Mouse (Mus musculus): ENCODE results near the gene Sftpd. TPM values are rescaled to one million over a fixed set of nuclear protein-coding genes. Genes with fewer than 3 reads are reported as not detected.

Gene Sftpd
- not detected for total RNA-seq (2021)

GRCm38 (mm10) chr14:41185059-41185821 is at the start of gene Sftpd:
Gene Sftpd (minus strand): TSS chr14:41185149.
- intact Hi-C loops (cut with DNase I): no loop called here
- DNase-seq: no peak

- intact Hi-C loops (cut with DNase I): no loop called here
- peak; percentile 15 to 25 for DNase-seq
Measured at GRCm38 (mm10) chr14:41198037-41198730, 13.2 kb upstream of the Sftpd start.

DNA sequence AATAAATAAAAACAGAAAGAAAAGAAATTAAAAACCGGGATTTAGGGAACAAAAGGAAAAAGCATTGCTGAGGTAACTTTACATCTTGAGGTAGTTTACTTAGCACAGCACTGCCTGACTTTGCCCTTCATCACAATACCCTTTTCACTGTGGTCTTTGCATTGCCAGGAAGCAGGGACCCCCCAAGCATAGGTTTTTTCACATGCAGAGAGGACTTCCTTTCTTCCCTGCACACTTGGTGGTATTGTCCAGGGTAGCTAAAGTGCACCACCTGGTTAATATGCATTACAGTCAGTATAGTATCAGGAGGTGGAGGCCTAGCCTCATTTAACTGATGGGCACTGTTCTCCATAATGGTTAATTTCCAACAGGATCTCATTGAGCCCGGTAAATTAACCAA is 4.5 kb upstream of the Sftpd start:
- DNase-seq: no peak
- intact Hi-C loops (cut with DNase I): no loop called here

DNA sequence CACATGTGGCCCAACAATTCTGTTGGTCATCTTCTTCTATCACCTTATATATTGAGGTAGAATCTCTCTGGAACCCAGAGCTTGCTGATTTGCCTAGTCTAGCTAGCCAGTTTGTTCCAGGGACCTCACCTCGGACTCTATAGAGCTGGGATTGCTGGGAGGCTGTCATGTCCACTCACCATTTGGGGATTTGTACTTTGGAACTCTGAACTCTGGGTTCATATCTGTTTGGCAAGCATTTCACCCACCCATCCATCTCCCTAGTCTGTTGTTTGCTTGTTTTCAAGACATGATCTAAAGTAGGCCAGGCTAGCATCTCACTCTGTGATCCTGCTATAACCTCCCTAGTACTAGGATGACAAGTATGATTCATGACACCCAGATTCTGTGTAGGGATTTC is 10.1 kb downstream of the Sftpd start:
- intact Hi-C loops (cut with DNase I): no loop called here
- DNase-seq: no peak

- intact Hi-C loops (cut with DNase I): no loop called here
- DNase-seq: no peak
Measured at GRCm38 (mm10) chr14:41170514-41170913, 14.4 kb downstream of the Sftpd start.

GRCm38 (mm10) chr14:41168567-41168966 is 16.4 kb downstream of the Sftpd start:
- intact Hi-C loops (cut with DNase I): no loop called here
- no peak for DNase-seq

DNA sequence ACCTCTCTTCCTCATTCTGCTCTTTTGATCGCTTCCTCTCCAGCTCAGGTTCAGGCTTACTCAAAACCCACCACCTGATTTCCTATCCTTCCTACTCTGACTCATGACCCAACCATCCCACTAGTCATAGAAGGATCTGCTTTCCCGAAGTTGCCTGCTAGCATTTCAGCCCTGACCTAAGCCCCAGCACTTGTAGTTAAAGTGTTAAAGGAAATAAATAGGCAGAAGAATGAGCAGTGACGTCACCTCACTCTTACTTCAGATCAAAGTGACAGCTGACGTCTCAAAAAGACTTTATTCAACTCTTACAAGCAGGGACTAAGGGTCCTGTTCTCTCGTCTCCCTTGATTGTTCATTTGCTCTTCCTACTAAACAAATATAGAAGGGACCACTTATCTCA is 17.7 kb downstream of the Sftpd start:
- intact Hi-C loops (cut with DNase I): no loop called here

DNA sequence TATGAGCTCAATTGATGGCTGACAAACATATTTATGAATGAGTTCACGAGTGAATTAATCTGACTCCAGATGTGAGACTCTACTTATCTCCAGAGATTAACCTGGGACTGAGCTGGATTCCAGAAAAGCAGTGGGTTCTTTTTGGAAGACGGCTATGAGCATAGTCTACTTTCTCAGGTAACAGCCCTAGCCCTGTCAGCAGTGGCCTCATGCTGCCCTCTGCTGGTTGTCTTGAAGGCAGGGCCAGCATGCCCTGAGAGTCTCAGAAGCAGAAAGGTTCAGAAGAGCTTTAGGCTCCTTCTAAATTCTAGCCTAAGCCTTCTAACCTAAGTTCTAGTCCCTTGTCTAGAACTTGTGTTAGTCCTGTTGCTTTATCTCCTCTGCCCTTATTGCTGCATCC is 22.3 kb downstream of the Sftpd start:
- intact Hi-C loops (cut with DNase I): loop anchor here (1.0 kb wide), 3 partner anchors 34 to 72 kb away; no protein-coding TSS in a partner anchor
- DNase-seq: peak; percentile 42 to 64

More for the DNA sequence above, 17.7 kb downstream of the Sftpd start:
- no peak for DNase-seq

GRCm38 (mm10) chr14:41160743-41161142 is 24.2 kb downstream of the Sftpd start:
- DNase-seq: no peak
- intact Hi-C loops (cut with DNase I): no loop called here

DNA sequence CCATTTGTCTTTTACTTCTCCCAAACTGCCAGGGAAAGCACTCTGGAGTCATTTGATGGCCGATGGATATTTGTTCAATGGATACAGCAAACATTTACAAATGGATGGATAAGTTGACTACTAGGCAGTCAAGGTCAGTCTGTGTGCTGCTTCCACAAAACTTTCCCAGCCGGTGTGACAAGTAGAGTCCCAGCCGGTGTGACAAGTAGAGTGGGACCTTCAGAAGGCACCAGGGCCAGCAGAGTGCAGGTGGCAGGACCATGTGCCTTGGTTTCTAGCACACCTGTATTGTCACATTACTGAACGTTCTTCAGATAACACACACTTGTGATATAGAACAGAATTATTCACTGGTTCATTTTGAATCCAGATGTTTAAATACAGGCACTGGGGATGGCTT is 24.9 kb downstream of the Sftpd start:
- intact Hi-C loops (cut with DNase I): no loop called here
- DNase-seq: no peak

GRCm38 (mm10) chr14:41151220-41151898 is 33.6 kb downstream of the Sftpd start, which contains the start of gene Mbl1:
Gene Mbl1 (plus strand): TSS chr14:41151458.
- DNase-seq: no peak
- intact Hi-C loops (cut with DNase I): no loop called here

DNA sequence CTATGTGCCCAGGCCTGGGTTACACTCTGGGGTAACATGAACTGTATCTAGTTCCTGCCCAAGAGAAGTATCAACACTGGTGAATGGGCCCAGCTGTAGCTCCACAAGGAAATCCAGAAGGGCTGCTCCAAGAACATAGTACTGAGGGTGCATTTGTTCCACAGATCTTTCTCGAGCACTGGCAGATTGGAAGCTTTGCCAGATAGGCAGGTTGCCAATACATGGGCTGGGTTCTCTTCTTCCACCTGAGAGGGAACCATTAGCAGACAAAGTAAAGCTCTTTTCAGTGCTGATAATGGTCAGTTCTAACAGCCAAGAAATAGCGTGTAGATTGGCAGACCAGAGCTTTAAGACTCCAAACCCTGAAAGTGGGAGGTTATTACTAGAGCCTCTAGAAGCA is 37.6 kb downstream of the Sftpd start:
- intact Hi-C loops (cut with DNase I): no loop called here
- no peak for DNase-seq

GRCm38 (mm10) chr14:41146922-41147321 is 38.0 kb downstream of the Sftpd start:
- intact Hi-C loops (cut with DNase I): no loop called here
- DNase-seq: no peak

GRCm38 (mm10) chr14:41146035-41146434 is 38.9 kb downstream of the Sftpd start:
- no peak for DNase-seq
- intact Hi-C loops (cut with DNase I): no loop called here

DNA sequence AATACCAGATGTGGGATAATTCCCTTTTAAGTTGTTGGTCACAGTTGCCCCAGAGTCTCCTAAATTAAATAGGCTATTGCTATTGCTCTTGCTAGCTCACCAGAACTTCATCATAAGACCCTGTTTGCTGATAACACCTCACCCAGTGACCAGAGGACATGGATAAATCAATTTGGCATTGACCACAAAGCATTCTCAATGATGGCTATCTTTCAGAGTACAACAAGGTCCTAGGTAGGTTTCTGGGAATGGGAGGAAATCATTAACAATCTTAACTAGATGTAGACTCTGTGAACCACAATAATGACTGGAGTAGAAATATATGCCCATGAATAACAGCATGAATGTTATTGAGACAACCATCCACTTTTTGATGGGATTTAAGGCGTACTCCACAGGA is 44.3 kb downstream of the Sftpd start:
- intact Hi-C loops (cut with DNase I): no loop called here

DNA sequence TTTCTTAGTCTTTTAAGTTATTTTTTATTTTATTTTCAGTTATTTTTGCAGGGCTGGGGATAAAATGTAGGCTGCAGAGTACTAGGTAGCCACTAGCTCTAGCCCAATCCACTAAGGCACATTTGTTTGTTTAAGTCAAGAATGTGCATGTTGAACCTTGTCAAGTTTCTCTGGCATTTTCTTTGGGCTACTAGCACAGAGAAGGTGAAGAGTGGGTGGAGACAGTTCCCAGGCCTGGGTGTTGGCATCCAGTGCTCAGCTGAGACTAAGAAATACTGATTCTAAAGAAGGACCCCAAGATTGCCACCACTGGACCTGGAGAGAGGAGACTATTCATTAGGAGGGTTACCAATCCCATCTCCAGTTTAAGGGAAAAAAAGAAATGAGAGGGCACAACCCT is 47.9 kb downstream of the Sftpd start:
- DNase-seq: no peak
- intact Hi-C loops (cut with DNase I): no loop called here

More for the DNA sequence above, 44.3 kb downstream of the Sftpd start:
- no peak for DNase-seq

- intact Hi-C loops (cut with DNase I): no loop called here
- DNase-seq: no peak
Measured at GRCm38 (mm10) chr14:41131540-41131939, 53.4 kb downstream of the Sftpd start, which contains the start of gene Sftpa1. Gene Sftpa1 (plus strand): TSS chr14:41131782.

GRCm38 (mm10) chr14:41127997-41128396 is 57.0 kb downstream of the Sftpd start:
- DNase-seq: peak; percentile 16 to 34
- intact Hi-C loops (cut with DNase I): loop anchor here (1.0 kb wide), 1 partner anchor 34 kb away; no protein-coding TSS in a partner anchor

DNA sequence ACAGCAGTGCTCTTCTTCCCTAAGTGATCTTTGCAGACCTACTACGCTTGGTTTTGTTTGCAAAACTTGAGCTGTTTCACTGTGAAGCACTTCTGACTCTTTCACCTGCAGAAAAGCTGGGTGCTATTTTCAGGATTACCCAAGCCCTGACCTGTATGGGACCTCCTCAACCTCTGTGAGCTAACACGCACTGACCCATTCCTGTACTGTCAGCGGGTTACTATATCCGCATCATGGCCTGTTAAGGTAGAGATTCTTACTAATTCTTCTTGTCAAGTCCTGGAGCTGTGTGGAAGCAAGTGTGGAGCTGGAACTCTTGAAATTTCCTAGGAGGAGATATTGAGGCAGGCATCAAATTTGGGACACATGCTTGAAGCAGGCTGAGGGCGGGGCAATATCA is 60.3 kb downstream of the Sftpd start:
- intact Hi-C loops (cut with DNase I): no loop called here
- no peak for DNase-seq

Data from heart, postnatal 10 days (tissue).